Mouse (Mus musculus) small intestine, adult 2 months (tissue): Measurements from ENCODE around the gene Cxcr1. TPM values are rescaled to one million over a fixed set of nuclear protein-coding genes. Genes with fewer than 3 reads are reported as not detected.

ENCODE experiments used
- H3K27ac ChIP-seq: fragments of 200-500 bp; 2 replicates; pipeline ENCODE4 v1.5.1; 2012; ENCODE audit warnings: low read depth, low read length, control low read depth, inconsistent platforms; ENCODE audit not compliant: insufficient read depth
- H3K27me3 ChIP-seq: fragments of 200-500 bp; 2 replicates; pipeline ENCODE4 v1.6.1; 2012; ENCODE audit warnings: mild to moderate bottlenecking, moderate library complexity, low read length, inconsistent platforms; ENCODE audit not compliant: control insufficient read depth, insufficient read depth
- H3K36me3 ChIP-seq: fragments of 200-500 bp; 2 replicates; pipeline ENCODE4 v1.6.1; 2012; ENCODE audit warnings: mild to moderate bottlenecking, low read length, control low read depth, inconsistent platforms; ENCODE audit not compliant: control insufficient read depth, insufficient read depth
- H3K4me1 ChIP-seq: fragments of 200-500 bp; 2 replicates; pipeline ENCODE4 v1.6.1; 2012; ENCODE audit warnings: low read length, inconsistent platforms, mixed read lengths; ENCODE audit not compliant: control insufficient read depth, insufficient read depth, insufficient read length
- H3K4me3 ChIP-seq: fragments of 200-500 bp; 2 replicates; pipeline ENCODE4 v1.5.1; 2012; ENCODE audit warnings: low read depth, mild to moderate bottlenecking, control low read depth, inconsistent platforms, low read length, moderate library complexity
- CTCF ChIP-seq: fragments of 200-500 bp; IDR thresholded peaks from 2 replicates; pipeline ENCODE4 v1.5.1; 2012; ENCODE audit warnings: low read depth, mild to moderate bottlenecking, control low read depth, inconsistent platforms, low read length, moderate library complexity, mixed read lengths; ENCODE audit not compliant: insufficient replicate concordance, insufficient read length; ENCODE audit errors: extremely low read depth
- POLR2A ChIP-seq: fragments of 200-500 bp; IDR thresholded peaks from 2 replicates; pipeline ENCODE4 v1.6.1; 2012; ENCODE audit warnings: low read depth, mild to moderate bottlenecking, control low read depth, inconsistent platforms, low read length, moderate library complexity
- WGBS: fragments of 180-500 bp; shearing (Covaris S2); methylation state at CpG from one replicate; pipeline ENCODE4 v1.1.7; 2018; 5-methylcytosine and 5-hydroxymethylcytosine counted together
- polyA plus RNA-seq: library from polyadenylated mRNA; depleted of rRNA; stranded (reverse); fragments of >200 nt; gene quantifications from 2 replicates; pipeline ENCODE4 v1.2.3, GENCODE M21; 2012; rRNA removed

The Cxcr1 gene
- not detected in 2 replicates for polyA plus RNA-seq

DNA sequence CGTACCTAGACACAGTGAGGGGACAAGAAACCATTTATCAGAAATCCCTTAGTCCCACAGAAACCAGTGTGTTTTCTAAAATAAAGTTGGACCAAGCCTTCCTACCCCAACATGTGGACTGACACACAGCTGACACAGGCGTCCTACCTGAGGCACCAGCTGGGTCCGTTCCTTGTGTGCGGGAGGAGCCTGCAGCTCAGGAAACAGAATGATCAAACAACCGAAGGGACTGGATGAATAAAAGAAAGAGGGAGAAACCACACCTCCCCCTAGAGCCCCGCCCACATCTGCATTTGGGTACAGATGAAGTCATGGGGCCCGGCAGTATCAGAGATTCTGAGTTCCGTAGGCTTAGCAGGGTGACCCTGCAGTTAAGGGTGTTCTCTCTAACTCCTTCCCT is at the start of gene Cxcr1:
Gene Cxcr1, minus strand, starts transcription at position 187 of the 400 bp plus-strand sequence.
- Histone ChIP-seq H3K27me3 (no peaks in the 10 kb centered on the region), H3K27ac (no peak within 1 kb of the TSS), H3K4me1 (peaks cover 20% of the 10 kb centered on the region; the same call in 1 of the 2 replicates), H3K36me3 (no peaks in the 10 kb centered on the region), H3K4me3 (no peak within 1 kb of the TSS)
- WGBS: 55% methylated on average over 8 of the region's 8 CpGs
- TF ChIP-seq POLR2A (no peak), CTCF (no peak)

DNA sequence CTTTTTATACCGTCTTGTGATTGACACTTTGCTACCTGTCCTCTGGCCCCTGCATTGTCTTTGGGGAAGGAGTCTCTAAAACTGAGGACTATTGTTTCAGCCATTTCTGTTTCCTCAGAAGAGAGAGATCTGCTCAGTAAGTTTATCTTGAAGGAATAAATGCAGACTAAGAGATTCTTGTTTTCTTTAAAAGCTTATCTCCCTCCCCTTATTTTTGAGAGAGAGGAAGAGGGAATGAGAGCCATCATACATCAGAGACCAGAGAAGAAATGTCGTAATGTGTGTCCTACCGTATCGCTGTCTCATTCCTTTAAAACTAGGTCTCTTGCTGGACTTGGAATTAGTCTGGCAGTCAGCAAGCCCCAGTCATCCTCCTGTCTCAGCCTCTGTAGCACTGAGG is 46.4 kb upstream of the Cxcr1 start:
- H3K4me1 ChIP-seq: peaks cover 17% of the 10 kb centered on the region
- H3K4me3 ChIP-seq: no peak overlapping the region
- TF ChIP-seq POLR2A: no peak
- no peak for TF ChIP-seq CTCF
- no peaks in the 10 kb centered on the region for H3K27me3 ChIP-seq
- H3K27ac ChIP-seq: peak overlapping the region; percentile 88
- peaks cover 6% of the 10 kb centered on the region for H3K36me3 ChIP-seq
- 57% methylated on average over 4 of the region's 4 CpGs for WGBS

DNA sequence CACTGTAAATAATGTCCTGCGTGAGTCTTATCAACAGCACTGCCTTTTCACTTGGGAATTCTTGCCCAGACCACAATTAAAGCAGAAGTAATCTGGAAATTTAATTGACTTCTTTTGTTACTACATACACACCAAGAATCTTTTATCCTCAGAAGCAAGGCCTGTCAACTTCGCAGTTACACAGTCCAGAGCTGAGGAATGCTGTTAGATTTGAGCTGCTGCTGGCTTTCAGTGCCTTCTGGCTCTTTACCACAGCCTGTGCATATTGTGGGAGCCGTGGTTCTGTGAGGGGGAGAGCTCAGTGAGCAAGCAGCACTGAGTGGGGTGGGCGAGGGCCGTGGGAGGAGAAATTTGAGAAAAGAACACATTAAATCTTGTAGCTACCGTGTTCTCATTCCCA is 45.9 kb upstream of the Cxcr1 start:
- Histone ChIP-seq H3K36me3 (peaks cover 4% of the 10 kb centered on the region), H3K27ac (peak overlapping the region; percentile 88), H3K4me1 (peaks cover 15% of the 10 kb centered on the region), H3K27me3 (no peaks in the 10 kb centered on the region), H3K4me3 (peak overlapping the region; percentile 23; the same call in 1 of the 2 replicates)
- no peak for TF ChIP-seq CTCF
- no peak for TF ChIP-seq POLR2A
- WGBS: 28% methylated on average over 6 of the region's 6 CpGs

DNA sequence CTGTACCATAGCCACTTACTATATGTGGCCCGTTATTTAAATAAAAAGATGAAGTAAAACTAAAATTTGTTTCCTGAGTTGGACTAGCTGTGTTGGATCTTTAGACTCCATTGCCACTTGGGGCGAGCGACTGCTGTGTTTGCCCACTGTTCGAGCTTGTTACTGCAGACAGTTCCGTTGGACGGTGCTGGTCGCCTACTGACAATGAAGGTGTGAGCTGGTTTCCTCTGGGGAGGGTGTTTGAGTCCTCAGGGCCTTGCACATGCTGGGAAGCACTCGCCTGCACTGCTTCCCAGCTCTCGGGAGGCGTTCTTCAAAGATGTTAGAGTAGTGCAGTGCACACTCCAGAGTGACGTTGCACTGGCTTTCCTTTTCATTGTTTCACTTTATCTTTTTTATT is 45.2 kb upstream of the Cxcr1 start:
- WGBS: 13% methylated on average over 11 of the region's 11 CpGs
- Histone ChIP-seq H3K4me1 (peaks cover 14% of the 10 kb centered on the region), H3K4me3 (peak overlapping the region; percentile 49), H3K27me3 (no peaks in the 10 kb centered on the region), H3K27ac (peak overlapping the region; percentile 53), H3K36me3 (peaks cover 3% of the 10 kb centered on the region)
- no peak for TF ChIP-seq POLR2A
- TF ChIP-seq CTCF: no peak

DNA sequence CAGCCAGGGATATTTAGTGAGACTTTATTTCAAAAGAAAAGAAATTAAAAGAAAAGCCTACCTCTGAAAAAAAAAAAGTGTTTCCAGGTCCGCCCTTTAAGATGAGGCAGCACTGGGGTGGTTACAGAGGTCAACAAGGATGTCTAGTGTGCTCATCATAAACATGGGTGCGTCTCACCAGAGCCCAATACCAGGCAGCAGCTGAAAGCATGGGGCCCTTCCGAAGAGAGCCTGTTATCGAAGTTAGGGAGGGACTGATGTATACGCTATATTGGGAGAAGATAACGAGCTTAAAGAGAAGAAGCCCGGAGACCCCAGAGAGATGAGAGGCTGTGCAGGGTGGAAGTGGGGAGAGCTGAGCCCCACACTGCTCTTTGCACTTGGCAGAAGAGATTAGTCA is 44.7 kb upstream of the Cxcr1 start:
- Histone ChIP-seq H3K4me1 (peaks cover 14% of the 10 kb centered on the region), H3K27me3 (no peaks in the 10 kb centered on the region), H3K27ac (peak overlapping the region; percentile 67), H3K4me3 (peak overlapping the region; percentile 49), H3K36me3 (peaks cover 3% of the 10 kb centered on the region)
- WGBS: 6% methylated on average over 7 of the region's 7 CpGs
- TF ChIP-seq CTCF: no peak
- TF ChIP-seq POLR2A: no peak

DNA sequence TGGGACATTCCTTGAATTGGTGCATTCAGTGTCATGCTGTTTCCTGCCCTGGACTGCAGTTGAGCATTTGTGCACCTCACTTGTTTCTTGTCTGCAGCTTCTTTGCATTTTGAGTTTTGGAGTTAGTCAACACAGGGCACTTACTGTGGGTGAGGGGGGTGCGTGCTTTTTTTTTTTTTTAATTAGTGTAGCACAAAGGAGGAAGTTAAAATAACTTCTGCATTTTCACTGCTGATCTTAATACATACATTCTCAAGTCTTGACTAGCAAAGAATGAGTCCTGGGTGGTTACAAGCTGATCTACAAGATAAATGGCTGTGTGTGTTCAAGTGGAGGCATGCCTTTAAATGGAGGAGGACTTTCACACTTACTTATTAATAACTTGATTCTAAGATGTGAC is 43.7 kb upstream of the Cxcr1 start:
- Histone ChIP-seq H3K36me3 (peaks cover 3% of the 10 kb centered on the region), H3K27me3 (no peaks in the 10 kb centered on the region), H3K4me3 (peak overlapping the region; percentile 23; the same call in 1 of the 2 replicates), H3K27ac (peak overlapping the region; percentile 95), H3K4me1 (peaks cover 12% of the 10 kb centered on the region)
- no peak for TF ChIP-seq CTCF
- TF ChIP-seq POLR2A: no peak
- 9% methylated on average over 1 of the region's 1 CpGs for WGBS

DNA sequence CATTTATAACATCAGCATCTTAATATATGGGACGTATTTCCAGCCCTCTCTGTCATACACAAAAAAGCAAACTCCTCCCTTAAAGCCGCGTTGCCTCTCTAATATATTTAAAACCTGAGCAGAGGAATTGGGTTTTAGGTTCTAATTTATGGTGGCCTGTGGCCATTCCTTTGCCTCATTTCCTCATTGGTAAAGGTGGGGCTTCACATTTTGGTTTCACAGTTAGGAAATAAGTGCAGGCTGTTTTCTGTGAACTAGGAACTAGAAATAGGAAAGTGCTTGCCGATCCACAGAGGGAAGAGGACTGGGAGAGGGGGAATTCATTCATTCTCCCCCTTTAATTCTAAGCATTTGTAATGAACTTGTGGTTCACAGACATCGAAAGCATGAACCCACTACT is 43.2 kb upstream of the Cxcr1 start:
- Histone ChIP-seq H3K27ac (peak overlapping the region; percentile 95), H3K4me1 (peaks cover 12% of the 10 kb centered on the region), H3K36me3 (peaks cover 3% of the 10 kb centered on the region), H3K4me3 (peak overlapping the region; percentile 23; the same call in 1 of the 2 replicates), H3K27me3 (no peaks in the 10 kb centered on the region)
- 2% methylated on average over 5 of the region's 5 CpGs for WGBS
- TF ChIP-seq CTCF: no peak
- TF ChIP-seq POLR2A: no peak
